Mouse (Mus musculus): ENCODE results near the gene Kif5c. TPM values are rescaled to one million over a fixed set of nuclear protein-coding genes. Genes with fewer than 3 reads are reported as not detected.

Kif5c gene
- polyA plus RNA-seq, 1 experiment from 2014 or later: 3.7 TPM

- no peak overlapping the region for H3K27ac ChIP-seq
These were observed 124.7 kb downstream of the Kif5c start for GRCm38 (mm10) chr2:49743775-49744174.

GRCm38 (mm10) chr2:49744251-49745093 lies 125.4 kb downstream of the Kif5c start:
- H3K27me3 ChIP-seq: no peaks in the 10 kb centered on the region
- 0 out of 2 replicates have a peak overlapping the region, but pooled peaks have one; percentile 3 for H3K4me2 ChIP-seq
- H3K9ac ChIP-seq: no peak overlapping the region
- 47% methylated on average over 11 of the region's 11 CpGs for WGBS
- H3K9me3 ChIP-seq: no peaks in the 10 kb centered on the region
- H3K4me1 ChIP-seq: peaks cover 33% of the 10 kb centered on the region
- ATAC-seq (ENCODE audit: insufficient number of reproducible peaks, low FRiP score, low TSS enrichment, low read depth): 0 out of 2 replicates have a peak, but pooled peaks have one; percentile 52
- H3K27ac ChIP-seq: peak overlapping the region; percentile 72
- no peaks in the 10 kb centered on the region for H3K36me3 ChIP-seq
- H3K4me3 ChIP-seq: 0 out of 2 replicates have a peak overlapping the region, but pooled peaks have one; percentile 5

More at GRCm38 (mm10) chr2:49743775-49744174, 124.7 kb downstream of the Kif5c start:
- 34% methylated on average over 6 of the region's 6 CpGs for WGBS
- H3K27me3 ChIP-seq: no peaks in the 10 kb centered on the region
- no peak overlapping the region for H3K9ac ChIP-seq
- H3K36me3 ChIP-seq: no peaks in the 10 kb centered on the region
- no peaks in the 10 kb centered on the region for H3K9me3 ChIP-seq
- no peak for ATAC-seq (ENCODE audit: insufficient number of reproducible peaks, low FRiP score, low TSS enrichment, low read depth)
- H3K4me1 ChIP-seq: peaks cover 33% of the 10 kb centered on the region
- H3K4me3 ChIP-seq: 0 out of 2 replicates have a peak overlapping the region, but pooled peaks have one; percentile 5
- H3K4me2 ChIP-seq: 0 out of 2 replicates have a peak overlapping the region, but pooled peaks have one; percentile 3

DNA sequence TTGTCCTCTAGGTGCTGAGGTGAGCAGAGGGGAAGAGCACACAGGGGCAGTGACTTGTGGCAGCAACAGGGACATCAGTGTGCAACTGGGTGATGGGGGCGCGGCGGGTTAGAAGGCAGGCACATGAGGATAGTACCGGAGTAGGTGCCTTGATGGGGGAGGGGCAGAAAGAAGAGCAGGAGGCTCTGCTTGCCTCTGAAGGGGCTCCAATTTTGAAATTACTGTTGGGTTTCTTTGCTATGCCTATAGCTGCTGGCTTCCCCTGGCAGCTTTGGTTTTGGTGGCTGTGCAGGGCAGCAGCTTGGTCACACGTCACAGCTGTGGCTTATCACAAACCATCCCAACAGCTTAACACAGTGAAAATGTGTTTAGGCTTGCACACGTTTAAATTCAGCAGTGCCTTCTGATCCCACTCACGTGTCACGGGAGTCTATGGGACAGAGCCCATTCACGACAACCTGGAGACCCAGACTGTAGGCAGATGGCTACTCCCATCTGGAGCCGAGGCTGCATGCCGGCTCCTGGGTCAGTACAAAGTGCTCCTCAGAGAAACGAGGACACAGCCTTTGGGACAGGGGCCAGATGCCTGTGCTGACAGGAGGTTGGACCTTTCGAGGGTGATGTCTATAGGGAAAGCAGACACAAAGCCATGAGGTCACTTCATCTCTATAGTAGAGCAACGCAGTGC lies 126.1 kb downstream of the Kif5c start:
- 69% methylated on average over 14 of the region's 14 CpGs for WGBS
- Histone ChIP-seq H3K27me3 (no peaks in the 10 kb centered on the region), H3K4me2 (no peak overlapping the region), H3K9me3 (no peaks in the 10 kb centered on the region), H3K9ac (no peak overlapping the region), H3K4me1 (peaks cover 36% of the 10 kb centered on the region), H3K4me3 (no peak overlapping the region), H3K27ac (no peak overlapping the region; the same call in 1 of the 2 replicates), H3K36me3 (no peaks in the 10 kb centered on the region)
- no peak for ATAC-seq (ENCODE audit: insufficient number of reproducible peaks, low FRiP score, low TSS enrichment, low read depth)

DNA sequence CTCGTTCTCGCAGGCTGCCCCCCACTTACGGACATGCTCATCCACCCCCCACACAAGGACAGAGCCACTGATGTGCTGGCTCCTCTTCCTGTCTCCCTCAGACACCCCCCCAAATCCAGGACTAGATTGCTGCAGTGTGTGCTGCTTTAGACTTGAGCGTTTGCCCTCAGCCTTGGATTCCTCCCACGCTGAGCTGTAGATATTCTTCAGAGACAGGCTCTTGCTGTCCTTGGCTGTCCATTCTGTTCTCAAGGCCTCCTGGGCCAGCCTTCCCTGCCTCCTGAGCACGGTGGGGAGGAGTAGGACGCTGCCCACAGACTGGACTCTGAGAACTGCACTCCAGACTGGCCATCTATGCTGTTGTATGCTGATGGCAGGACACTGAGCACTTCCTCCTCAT lies 127.8 kb downstream of the Kif5c start:
- H3K9me3 ChIP-seq: no peaks in the 10 kb centered on the region
- no peaks in the 10 kb centered on the region for H3K27me3 ChIP-seq
- no peak overlapping the region for H3K27ac ChIP-seq
- no peak overlapping the region for H3K9ac ChIP-seq
- 77% methylated on average over 7 of the region's 7 CpGs for WGBS
- H3K4me1 ChIP-seq: peaks cover 28% of the 10 kb centered on the region
- no peak overlapping the region for H3K4me3 ChIP-seq
- no peak for ATAC-seq (ENCODE audit: insufficient number of reproducible peaks, low FRiP score, low TSS enrichment, low read depth)
- H3K4me2 ChIP-seq: no peak overlapping the region
- H3K36me3 ChIP-seq: no peaks in the 10 kb centered on the region

- WGBS: 50% methylated on average over 2 of the region's 2 CpGs
- Histone ChIP-seq H3K27me3 (no peaks in the 10 kb centered on the region), H3K36me3 (no peaks in the 10 kb centered on the region), H3K27ac (no peak overlapping the region), H3K9me3 (no peaks in the 10 kb centered on the region), H3K9ac (no peak overlapping the region), H3K4me1 (peaks cover 22% of the 10 kb centered on the region), H3K4me2 (no peak overlapping the region), H3K4me3 (no peak overlapping the region)
- no peak for ATAC-seq (ENCODE audit: insufficient number of reproducible peaks, low FRiP score, low TSS enrichment, low read depth)
These were observed 128.6 kb downstream of the Kif5c start for GRCm38 (mm10) chr2:49747670-49748069.

GRCm38 (mm10) chr2:49748628-49749342 lies 129.7 kb downstream of the Kif5c start:
- no peak for ATAC-seq (ENCODE audit: insufficient number of reproducible peaks, low FRiP score, low TSS enrichment, low read depth)
- H3K27me3 ChIP-seq: no peaks in the 10 kb centered on the region
- H3K4me3 ChIP-seq: no peak overlapping the region
- H3K27ac ChIP-seq: 0 out of 2 replicates have a peak overlapping the region, but pooled peaks have one; percentile 3
- no peak overlapping the region for H3K4me2 ChIP-seq
- H3K9ac ChIP-seq: no peak overlapping the region
- 0 out of 2 replicates have a peak, but pooled peaks cover 3% of the 10 kb centered on the region for H3K36me3 ChIP-seq
- 77% methylated on average over 14 of the region's 14 CpGs for whole genome bisulfite sequencing
- peaks cover 14% of the 10 kb centered on the region for H3K4me1 ChIP-seq
- no peaks in the 10 kb centered on the region for H3K9me3 ChIP-seq

- no peak overlapping the region for H3K27ac ChIP-seq
- 0 out of 2 replicates have a peak, but pooled peaks cover 3% of the 10 kb centered on the region for H3K36me3 ChIP-seq
- H3K27me3 ChIP-seq: no peaks in the 10 kb centered on the region
- WGBS: 64% methylated on average over 11 of the region's 11 CpGs
- H3K4me3 ChIP-seq: no peak overlapping the region
- no peak for ATAC-seq (ENCODE audit: insufficient number of reproducible peaks, low FRiP score, low TSS enrichment, low read depth)
- no peak overlapping the region for H3K9ac ChIP-seq
- no peak overlapping the region for H3K4me2 ChIP-seq
- no peaks in the 10 kb centered on the region for H3K9me3 ChIP-seq
- H3K4me1 ChIP-seq: peaks cover 7% of the 10 kb centered on the region; the same call in 1 of the 2 replicates
These were observed 130.9 kb downstream of the Kif5c start for GRCm38 (mm10) chr2:49749730-49750576.

- 78% methylated on average over 10 of the region's 10 CpGs for WGBS
- 0 out of 2 replicates have a peak, but pooled peaks cover 3% of the 10 kb centered on the region for H3K36me3 ChIP-seq
- H3K4me2 ChIP-seq: no peak overlapping the region
- H3K9me3 ChIP-seq: no peaks in the 10 kb centered on the region
- no peaks in the 10 kb centered on the region for H3K27me3 ChIP-seq
- H3K4me1 ChIP-seq: 0 out of 2 replicates have a peak, but pooled peaks cover 5% of the 10 kb centered on the region
- no peak for ATAC-seq (ENCODE audit: insufficient number of reproducible peaks, low FRiP score, low TSS enrichment, low read depth)
- no peak overlapping the region for H3K27ac ChIP-seq
- no peak overlapping the region for H3K9ac ChIP-seq
- no peak overlapping the region for H3K4me3 ChIP-seq
These were observed 132.6 kb downstream of the Kif5c start for GRCm38 (mm10) chr2:49751544-49752210.

DNA sequence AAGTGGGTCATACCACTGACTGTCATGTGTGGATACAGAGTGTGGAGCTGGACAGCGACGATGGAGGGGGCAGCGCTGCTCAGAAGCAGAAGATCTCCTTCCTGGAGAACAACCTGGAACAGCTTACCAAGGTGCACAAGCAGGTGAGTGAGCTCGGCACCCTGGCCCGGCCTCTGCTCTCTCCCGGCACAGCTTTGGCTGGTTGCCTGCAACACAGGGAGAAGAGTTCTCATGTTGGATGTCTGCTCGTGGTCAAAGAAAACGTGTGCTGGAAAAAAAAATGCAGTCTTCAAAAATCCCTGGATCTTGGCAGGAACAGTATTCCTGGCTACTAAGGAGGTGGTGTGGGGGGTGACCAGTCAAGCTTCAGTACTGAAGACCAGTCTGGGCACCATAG lies 133.1 kb downstream of the Kif5c start:
- Histone ChIP-seq H3K4me3 (no peak overlapping the region), H3K4me2 (no peak overlapping the region), H3K9me3 (no peaks in the 10 kb centered on the region), H3K27ac (no peak overlapping the region), H3K36me3 (0 out of 2 replicates have a peak, but pooled peaks cover 3% of the 10 kb centered on the region), H3K9ac (no peak overlapping the region), H3K4me1 (0 out of 2 replicates have a peak, but pooled peaks cover 5% of the 10 kb centered on the region), H3K27me3 (no peaks in the 10 kb centered on the region)
- no peak for ATAC-seq (ENCODE audit: insufficient number of reproducible peaks, low FRiP score, low TSS enrichment, low read depth)
- WGBS: 84% methylated on average over 8 of the region's 8 CpGs

GRCm38 (mm10) chr2:49753062-49753461 lies 134.0 kb downstream of the Kif5c start:
- H3K27ac ChIP-seq: no peak overlapping the region
- H3K27me3 ChIP-seq: no peaks in the 10 kb centered on the region
- no peak overlapping the region for H3K9ac ChIP-seq
- H3K9me3 ChIP-seq: no peaks in the 10 kb centered on the region
- 0 out of 2 replicates have a peak, but pooled peaks cover 5% of the 10 kb centered on the region for H3K4me1 ChIP-seq
- ATAC-seq (ENCODE audit: insufficient number of reproducible peaks, low FRiP score, low TSS enrichment, low read depth): no peak
- no peak overlapping the region for H3K4me2 ChIP-seq
- no peak overlapping the region for H3K4me3 ChIP-seq
- WGBS: 98% methylated on average over 3 of the region's 3 CpGs
- 0 out of 2 replicates have a peak, but pooled peaks cover 3% of the 10 kb centered on the region for H3K36me3 ChIP-seq
